Mouse (Mus musculus): ENCODE data around the gene Thrb. TPM values are rescaled to one million over a fixed set of nuclear protein-coding genes. Genes with fewer than 3 reads are reported as not detected.

The Thrb gene
- polyA plus RNA-seq, 1 experiment: 0.13 TPM

DNA sequence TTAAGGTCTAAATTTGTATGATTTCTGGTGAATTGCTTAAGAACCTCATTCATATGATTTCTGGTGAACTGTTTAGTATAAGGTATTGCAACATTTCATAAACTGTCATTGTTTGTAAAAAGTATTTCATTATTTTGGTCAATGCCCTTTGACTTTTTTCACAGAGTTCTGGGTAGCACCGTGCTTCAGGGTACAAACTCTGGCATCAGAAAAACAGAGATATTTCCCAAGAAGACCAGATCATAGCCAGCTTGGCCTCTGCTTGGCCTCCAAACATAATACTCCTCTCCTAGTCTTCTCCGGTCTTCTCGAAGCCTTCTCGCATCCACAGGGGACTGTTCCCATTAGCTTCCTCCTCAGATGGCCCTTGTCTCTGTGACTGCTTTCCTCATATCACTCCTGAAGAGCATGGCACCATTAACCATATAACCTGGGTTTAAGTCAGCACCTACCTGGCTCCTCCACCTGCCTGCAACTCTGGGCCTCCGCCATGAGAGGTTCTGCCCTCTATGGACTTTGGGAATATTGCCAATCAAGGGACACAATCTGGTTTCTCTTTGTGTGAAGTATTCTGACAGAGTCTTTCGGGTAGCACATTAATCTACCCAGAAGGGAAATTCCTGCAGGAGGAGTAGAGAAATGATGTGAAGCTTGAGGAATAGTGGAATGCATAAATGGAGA lies 239.8 kb downstream of the Thrb start:
- H3K36me3 ChIP-seq (ENCODE audit: control insufficient read depth, insufficient read depth, low read length, poor library complexity, severe bottlenecking): no peaks in the 10 kb centered on the region
- H3K27ac ChIP-seq (ENCODE audit: insufficient read depth, low read length): no peak overlapping the region
- H3K27me3 ChIP-seq (ENCODE audit: control insufficient read depth, insufficient read depth, low read length, poor library complexity, severe bottlenecking): no peaks in the 10 kb centered on the region
- no peaks in the 10 kb centered on the region for H3K4me1 ChIP-seq (ENCODE audit: control insufficient read depth, insufficient read depth, low read length)
- H3K9me3 ChIP-seq (replicated peaks; ENCODE audit: control insufficient read depth, insufficient read depth, low read length, poor library complexity, severe bottlenecking): no peaks in the 10 kb centered on the region
- H3K4me3 ChIP-seq (ENCODE audit: low read depth, low read length): no peak overlapping the region
- TF ChIP-seq POLR2A (IDR thresholded peaks at IDR 0.05; ENCODE audit: insufficient read depth, low read length) (no peak), EP300 (IDR thresholded peaks at IDR 0.05; ENCODE audit: insufficient read depth, low read depth, low read length) (no peak), CTCF (IDR thresholded peaks at IDR 0.05; ENCODE audit: low read depth, low read length) (no peak)
- no peak overlapping the region for H3K9ac ChIP-seq (ENCODE audit: low read depth, poor library complexity, severe bottlenecking)

DNA sequence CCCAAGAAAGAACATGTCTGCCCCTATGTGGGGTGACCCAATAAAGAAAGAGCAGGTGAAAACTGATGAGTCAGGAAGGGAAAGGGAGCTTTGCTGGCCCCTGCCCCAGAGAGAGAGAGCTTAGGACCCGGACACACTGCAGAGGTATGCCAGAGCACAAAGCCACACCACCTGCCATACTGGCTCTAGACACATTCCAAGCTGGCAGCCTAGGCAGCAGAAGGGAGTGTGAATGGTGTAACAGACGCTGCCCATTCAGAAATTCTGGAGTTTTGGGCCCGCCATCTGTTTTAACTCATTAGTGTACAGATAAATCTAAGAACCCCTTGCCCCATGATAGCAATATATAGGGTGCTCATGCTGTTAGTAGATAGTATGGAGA lies 240.3 kb downstream of the Thrb start:
- Histone ChIP-seq H3K27ac (ENCODE audit: insufficient read depth, low read length) (no peak overlapping the region), H3K9ac (ENCODE audit: low read depth, poor library complexity, severe bottlenecking) (no peak overlapping the region), H3K27me3 (ENCODE audit: control insufficient read depth, insufficient read depth, low read length, poor library complexity, severe bottlenecking) (no peaks in the 10 kb centered on the region), H3K4me1 (ENCODE audit: control insufficient read depth, insufficient read depth, low read length) (no peaks in the 10 kb centered on the region), H3K4me3 (ENCODE audit: low read depth, low read length) (no peak overlapping the region), H3K36me3 (ENCODE audit: control insufficient read depth, insufficient read depth, low read length, poor library complexity, severe bottlenecking) (no peaks in the 10 kb centered on the region), H3K9me3 (replicated peaks; ENCODE audit: control insufficient read depth, insufficient read depth, low read length, poor library complexity, severe bottlenecking) (no peaks in the 10 kb centered on the region)
- TF ChIP-seq EP300 (IDR thresholded peaks at IDR 0.05; ENCODE audit: insufficient read depth, low read depth, low read length) (no peak), CTCF (IDR thresholded peaks at IDR 0.05; ENCODE audit: low read depth, low read length) (no peak), POLR2A (IDR thresholded peaks at IDR 0.05; ENCODE audit: insufficient read depth, low read length) (no peak)

DNA sequence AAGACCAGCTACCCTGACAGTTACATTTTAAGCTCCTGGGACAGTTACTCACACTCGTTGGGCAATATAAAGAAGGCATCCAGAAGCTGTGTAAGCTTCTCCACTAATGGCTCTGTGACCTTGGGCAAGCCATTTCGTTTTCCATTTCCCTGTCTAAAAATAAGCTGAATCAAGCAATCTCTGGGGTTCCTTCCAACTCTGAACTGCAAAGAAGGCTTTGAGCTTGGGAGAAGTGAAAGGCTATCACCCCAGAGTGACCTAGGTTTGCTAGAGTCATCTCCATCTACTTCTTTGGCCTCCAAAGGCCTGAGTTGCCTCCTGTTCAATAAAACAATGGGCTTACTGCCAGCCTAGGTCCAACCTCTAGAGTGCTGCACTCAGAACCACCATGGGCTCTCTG lies 242.4 kb downstream of the Thrb start:
- Histone ChIP-seq H3K36me3 (ENCODE audit: control insufficient read depth, insufficient read depth, low read length, poor library complexity, severe bottlenecking) (no peaks in the 10 kb centered on the region), H3K27ac (ENCODE audit: insufficient read depth, low read length) (no peak overlapping the region), H3K9ac (ENCODE audit: low read depth, poor library complexity, severe bottlenecking) (no peak overlapping the region), H3K9me3 (replicated peaks; ENCODE audit: control insufficient read depth, insufficient read depth, low read length, poor library complexity, severe bottlenecking) (no peaks in the 10 kb centered on the region), H3K4me3 (ENCODE audit: low read depth, low read length) (no peak overlapping the region), H3K4me1 (ENCODE audit: control insufficient read depth, insufficient read depth, low read length) (no peaks in the 10 kb centered on the region), H3K27me3 (ENCODE audit: control insufficient read depth, insufficient read depth, low read length, poor library complexity, severe bottlenecking) (no peaks in the 10 kb centered on the region)
- TF ChIP-seq EP300 (IDR thresholded peaks at IDR 0.05; ENCODE audit: insufficient read depth, low read depth, low read length) (no peak), POLR2A (IDR thresholded peaks at IDR 0.05; ENCODE audit: insufficient read depth, low read length) (no peak)

DNA sequence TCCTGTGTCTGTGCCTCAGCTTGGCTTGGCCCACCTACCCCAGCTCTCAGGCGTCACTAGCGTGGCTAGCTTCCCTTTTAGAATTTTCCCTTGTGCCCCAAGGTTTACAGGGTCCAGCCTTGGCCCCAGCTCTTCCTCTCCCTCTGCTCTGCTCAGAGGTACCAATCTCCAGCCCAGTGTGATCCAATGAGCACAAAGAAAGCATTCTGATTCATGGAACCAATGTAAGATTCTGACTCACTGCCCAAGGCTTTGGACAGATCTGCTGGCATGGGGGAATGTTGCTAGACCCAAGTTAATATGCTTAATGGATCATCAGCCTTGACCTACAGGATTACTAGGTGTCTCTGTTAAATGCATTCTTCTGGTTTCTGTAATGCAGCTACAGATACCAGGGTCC lies 243.1 kb downstream of the Thrb start:
- TF ChIP-seq EP300 (IDR thresholded peaks at IDR 0.05; ENCODE audit: insufficient read depth, low read depth, low read length) (no peak), POLR2A (IDR thresholded peaks at IDR 0.05; ENCODE audit: insufficient read depth, low read length) (no peak), CTCF (IDR thresholded peaks at IDR 0.05; ENCODE audit: low read depth, low read length) (no peak)
- Histone ChIP-seq H3K4me3 (ENCODE audit: low read depth, low read length) (no peak overlapping the region), H3K9ac (ENCODE audit: low read depth, poor library complexity, severe bottlenecking) (no peak overlapping the region)

DNA sequence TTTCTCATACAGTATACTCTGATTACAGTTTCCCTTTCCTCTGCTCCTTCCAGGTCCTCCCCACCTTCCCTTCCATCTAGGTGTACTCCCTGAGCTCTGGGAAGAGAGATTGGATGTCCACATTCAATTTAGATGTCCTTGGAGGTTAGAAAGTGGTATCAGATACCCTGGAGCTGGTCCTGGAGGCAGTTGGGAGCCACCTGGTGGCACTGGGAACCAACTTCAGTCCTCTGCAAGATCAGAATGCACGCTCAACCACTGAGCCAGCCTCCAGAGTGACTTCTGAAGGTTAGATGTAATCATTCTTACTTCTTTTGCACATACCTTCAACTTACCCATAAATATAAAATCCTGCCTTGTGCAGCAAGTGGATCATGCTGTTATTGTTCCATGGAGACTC lies 244.5 kb downstream of the Thrb start:
- Histone ChIP-seq H3K9ac (ENCODE audit: low read depth, poor library complexity, severe bottlenecking) (no peak overlapping the region), H3K4me1 (ENCODE audit: control insufficient read depth, insufficient read depth, low read length) (no peaks in the 10 kb centered on the region), H3K27ac (ENCODE audit: insufficient read depth, low read length) (no peak overlapping the region), H3K27me3 (ENCODE audit: control insufficient read depth, insufficient read depth, low read length, poor library complexity, severe bottlenecking) (no peaks in the 10 kb centered on the region), H3K36me3 (ENCODE audit: control insufficient read depth, insufficient read depth, low read length, poor library complexity, severe bottlenecking) (no peaks in the 10 kb centered on the region), H3K4me3 (ENCODE audit: low read depth, low read length) (no peak overlapping the region), H3K9me3 (replicated peaks; ENCODE audit: control insufficient read depth, insufficient read depth, low read length, poor library complexity, severe bottlenecking) (no peaks in the 10 kb centered on the region)
- TF ChIP-seq EP300 (IDR thresholded peaks at IDR 0.05; ENCODE audit: insufficient read depth, low read depth, low read length) (no peak), CTCF (IDR thresholded peaks at IDR 0.05; ENCODE audit: low read depth, low read length) (peak; percentile 25)

More for the DNA sequence above, 243.1 kb downstream of the Thrb start:
- Histone ChIP-seq H3K27ac (ENCODE audit: insufficient read depth, low read length) (no peak overlapping the region), H3K4me1 (ENCODE audit: control insufficient read depth, insufficient read depth, low read length) (no peaks in the 10 kb centered on the region), H3K27me3 (ENCODE audit: control insufficient read depth, insufficient read depth, low read length, poor library complexity, severe bottlenecking) (no peaks in the 10 kb centered on the region), H3K36me3 (ENCODE audit: control insufficient read depth, insufficient read depth, low read length, poor library complexity, severe bottlenecking) (no peaks in the 10 kb centered on the region), H3K9me3 (replicated peaks; ENCODE audit: control insufficient read depth, insufficient read depth, low read length, poor library complexity, severe bottlenecking) (no peaks in the 10 kb centered on the region)

DNA sequence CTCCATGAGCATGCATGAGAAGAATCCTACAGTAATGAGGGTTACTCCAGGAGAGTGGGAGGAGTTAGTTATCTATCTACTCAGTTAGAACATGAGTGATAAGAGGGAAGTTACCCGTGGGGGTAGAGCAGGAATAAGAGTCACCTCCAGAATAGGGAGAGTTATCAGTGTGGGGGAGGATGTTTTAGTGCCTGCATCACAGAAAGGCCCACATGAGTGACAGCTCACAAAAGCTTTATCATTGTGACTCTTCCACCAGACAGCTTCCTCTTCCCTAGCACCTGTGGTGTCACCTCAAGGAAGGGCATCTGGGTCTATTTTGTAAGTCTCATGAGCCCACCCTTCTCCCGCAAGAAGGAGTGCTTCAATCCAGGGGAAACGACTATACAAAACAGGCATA lies 245.6 kb downstream of the Thrb start:
- TF ChIP-seq EP300 (IDR thresholded peaks at IDR 0.05; ENCODE audit: insufficient read depth, low read depth, low read length) (no peak), POLR2A (IDR thresholded peaks at IDR 0.05; ENCODE audit: insufficient read depth, low read length) (no peak)
- no peaks in the 10 kb centered on the region for H3K27me3 ChIP-seq (ENCODE audit: control insufficient read depth, insufficient read depth, low read length, poor library complexity, severe bottlenecking)
- H3K4me1 ChIP-seq (ENCODE audit: control insufficient read depth, insufficient read depth, low read length): no peaks in the 10 kb centered on the region
- no peaks in the 10 kb centered on the region for H3K36me3 ChIP-seq (ENCODE audit: control insufficient read depth, insufficient read depth, low read length, poor library complexity, severe bottlenecking)
- no peak overlapping the region for H3K27ac ChIP-seq (ENCODE audit: insufficient read depth, low read length)
- H3K4me3 ChIP-seq (ENCODE audit: low read depth, low read length): no peak overlapping the region
- no peak overlapping the region for H3K9ac ChIP-seq (ENCODE audit: low read depth, poor library complexity, severe bottlenecking)
- no peaks in the 10 kb centered on the region for H3K9me3 ChIP-seq (replicated peaks; ENCODE audit: control insufficient read depth, insufficient read depth, low read length, poor library complexity, severe bottlenecking)
